Mouse (Mus musculus) granulocyte monocyte progenitor cell, adult 5-6 weeks (primary cell): ENCODE measurements around the gene Tmem185b. TPM values are rescaled to one million over a fixed set of nuclear protein-coding genes. Genes with fewer than 3 reads are reported as not detected.

ENCODE experiments used
- ATAC-seq: replicated peaks from 2 replicates; pipeline ENCODE4 v1.8.0; 2016; ENCODE audit warnings: mild to moderate bottlenecking, moderate TSS enrichment, inconsistent platforms; ENCODE audit not compliant: poor library complexity, severe bottlenecking
- total RNA-seq, 2 experiments: library from RNA; stranded (forward) in 1 of 2; stranded (reverse) in 1 of 2; fragments of 200-712, 200-1000 nt in 1 of 2; fragments of >200 nt in 1 of 2; fragmentation: Nextera tagmentation in 1 of 2; gene quantifications; 2 replicates each; pipeline ENCODE4 v1.2.3; 2014 to 2017

Tmem185b gene
- total RNA-seq, 2 experiments from 2014 or later, result 10.8 to 12.6 TPM

DNA sequence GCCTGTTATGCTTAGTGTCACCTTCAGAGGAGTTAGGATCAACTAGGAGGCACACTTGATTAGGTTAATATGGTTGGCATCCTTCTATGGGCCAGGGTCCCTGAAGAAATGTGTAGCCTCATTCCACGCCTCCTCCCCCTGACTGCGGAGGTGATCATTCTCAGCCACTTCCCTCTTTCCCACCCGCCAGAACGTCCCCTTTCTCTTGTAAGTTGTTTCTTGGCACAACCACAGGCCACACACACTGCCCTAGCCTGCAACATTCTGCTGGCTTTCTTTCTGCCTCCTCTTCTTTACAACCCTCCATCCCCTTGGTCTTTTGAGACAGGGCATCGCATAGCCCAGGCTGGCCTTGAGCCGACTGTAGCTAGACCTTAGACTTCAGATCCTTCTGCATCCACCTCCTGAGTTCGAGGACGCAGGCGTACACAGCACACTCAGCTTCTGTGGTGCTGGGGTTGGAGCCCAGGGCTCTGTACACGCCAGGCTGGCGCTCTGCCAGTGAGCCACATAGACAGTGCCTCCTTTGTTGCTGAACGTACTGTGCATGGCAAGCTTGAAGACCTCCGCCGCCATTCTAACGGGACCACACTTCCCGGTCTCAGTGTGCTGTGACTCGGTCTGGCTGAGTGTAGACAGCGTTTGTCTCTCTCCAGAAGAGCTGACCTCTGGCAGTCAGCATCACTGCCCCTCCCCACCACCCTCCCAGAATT lies 7.3 kb downstream of the Tmem185b start:
- ATAC-seq, result peak; percentile 74

DNA sequence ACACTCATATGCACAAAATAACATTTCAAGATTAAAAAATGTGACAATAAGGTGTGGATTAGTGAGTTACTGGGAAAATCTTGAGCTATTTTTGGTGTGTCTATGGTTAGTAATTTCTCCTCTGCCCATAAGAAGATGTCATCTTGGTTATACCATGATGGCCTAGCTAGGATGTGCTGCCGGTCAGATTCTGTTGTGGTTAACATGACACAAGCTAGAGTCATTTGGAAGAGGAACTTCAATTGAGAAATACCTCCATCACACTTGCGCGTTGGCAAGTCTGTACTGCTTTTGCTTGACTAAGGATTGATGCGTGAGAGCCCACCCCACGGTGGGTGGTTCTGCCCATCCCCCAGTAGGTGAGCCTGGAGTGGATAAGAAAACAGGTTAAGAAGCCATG lies 8.4 kb downstream of the Tmem185b start:
- peak; percentile 86 for ATAC-seq

DNA sequence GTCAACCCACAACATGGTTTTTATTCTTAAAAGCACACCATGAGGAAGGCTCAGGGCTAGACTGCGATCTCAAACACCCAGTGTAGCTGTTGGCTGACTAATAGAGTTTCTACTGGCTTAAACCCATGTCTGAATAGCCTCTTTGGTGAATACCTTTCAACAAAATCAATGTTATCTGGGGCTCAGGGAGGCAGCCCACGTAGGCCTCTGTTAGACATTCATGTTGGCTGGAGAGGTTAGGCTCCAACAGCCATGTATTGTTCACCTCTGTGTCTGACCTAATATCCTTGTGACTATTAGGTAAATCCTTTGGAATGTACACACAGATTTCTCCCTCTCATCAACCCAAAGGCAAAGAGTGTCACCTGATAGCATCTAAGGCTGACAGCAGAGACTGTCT lies 10.2 kb downstream of the Tmem185b start:
- no peak for ATAC-seq

- ATAC-seq, result no peak
Observed at GRCm38 (mm10) chr1:119537651-119538050, 11.7 kb downstream of the Tmem185b start.

DNA sequence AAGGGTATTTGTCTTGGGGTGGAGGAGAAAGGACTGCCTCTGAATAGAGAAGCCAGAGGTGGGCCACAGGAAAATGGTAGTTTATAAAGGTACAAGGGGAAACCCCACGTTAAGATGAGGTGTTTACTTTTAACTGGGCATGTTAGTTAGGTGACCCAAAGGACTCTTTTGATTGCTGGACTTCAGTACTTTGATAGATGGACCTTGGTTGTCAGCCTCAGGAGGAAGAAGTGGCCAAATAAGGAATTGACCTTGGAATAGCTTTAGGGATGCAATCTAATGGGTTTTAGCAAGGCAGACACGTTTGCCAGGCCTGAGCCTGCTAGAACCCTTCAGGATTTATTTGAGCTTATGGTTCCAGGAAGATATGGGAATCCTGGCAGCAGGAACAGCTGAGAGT lies 13.3 kb downstream of the Tmem185b start:
- no peak for ATAC-seq

- no peak for ATAC-seq
Observed at GRCm38 (mm10) chr1:119540836-119541557, 15.0 kb downstream of the Tmem185b start.

DNA sequence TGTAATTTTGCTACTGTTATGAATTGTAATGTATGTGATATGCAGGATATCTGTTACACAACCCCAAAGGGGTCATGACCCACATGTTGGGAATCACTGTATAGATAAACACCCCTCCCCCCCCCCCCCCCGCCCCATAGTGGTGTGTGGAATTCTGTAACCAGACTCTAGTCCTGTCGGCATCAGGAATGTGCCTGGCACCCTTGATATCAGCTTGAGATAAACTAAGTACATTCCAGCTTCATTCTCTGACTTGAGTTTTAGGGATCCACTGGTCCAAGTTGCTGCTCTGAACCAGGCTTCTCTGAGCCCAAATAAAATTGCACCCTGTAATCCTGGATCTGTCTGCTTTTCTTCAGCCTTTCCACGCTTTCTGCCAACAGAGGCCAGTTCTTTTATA lies 15.6 kb downstream of the Tmem185b start:
- no peak for ATAC-seq

GRCm38 (mm10) chr1:119543316-119543715 lies 17.4 kb downstream of the Tmem185b start:
- ATAC-seq, result no peak

GRCm38 (mm10) chr1:119544611-119545155 lies 18.7 kb downstream of the Tmem185b start:
- ATAC-seq, result no peak

DNA sequence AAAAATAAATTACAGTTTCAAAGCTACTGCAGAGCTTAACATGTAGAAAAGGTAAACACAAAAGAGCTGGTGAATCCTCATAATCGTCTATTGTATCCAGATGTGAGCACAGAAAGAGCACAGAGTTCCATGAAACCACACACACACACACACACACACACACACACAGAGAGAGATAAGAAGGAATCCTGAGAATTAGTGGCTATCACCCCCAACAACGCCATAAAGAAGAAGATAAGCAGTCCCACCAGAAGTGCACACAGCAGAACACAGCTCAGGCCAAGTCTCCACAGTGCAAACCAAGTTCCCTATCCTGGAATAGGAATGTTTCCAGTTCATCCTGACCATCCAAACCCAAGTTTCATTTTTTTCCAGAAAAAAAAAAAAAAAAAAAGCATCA lies 19.2 kb downstream of the Tmem185b start:
- ATAC-seq, result no peak

GRCm38 (mm10) chr1:119545671-119546070 lies 19.7 kb downstream of the Tmem185b start:
- ATAC-seq, result no peak

DNA sequence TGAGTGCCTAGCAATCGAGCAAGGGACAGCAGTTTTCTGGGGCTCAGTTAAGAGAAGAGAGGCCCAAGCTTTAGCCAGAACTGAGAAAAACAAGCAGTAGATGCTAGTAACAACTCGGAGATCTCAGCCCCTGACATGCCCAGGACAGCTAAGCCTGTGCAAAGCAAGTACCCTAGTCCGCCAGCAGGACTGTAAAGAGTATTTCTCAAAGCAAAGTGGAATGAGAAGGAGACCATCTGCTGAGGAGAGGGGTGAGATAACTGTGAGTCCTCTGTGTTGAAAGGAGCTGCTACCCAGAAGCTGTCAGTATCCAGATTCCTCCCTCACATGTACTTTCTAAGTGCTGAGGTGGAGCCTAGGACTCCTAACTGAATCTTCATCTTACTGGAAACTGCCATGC lies 20.5 kb downstream of the Tmem185b start:
- no peak for ATAC-seq

DNA sequence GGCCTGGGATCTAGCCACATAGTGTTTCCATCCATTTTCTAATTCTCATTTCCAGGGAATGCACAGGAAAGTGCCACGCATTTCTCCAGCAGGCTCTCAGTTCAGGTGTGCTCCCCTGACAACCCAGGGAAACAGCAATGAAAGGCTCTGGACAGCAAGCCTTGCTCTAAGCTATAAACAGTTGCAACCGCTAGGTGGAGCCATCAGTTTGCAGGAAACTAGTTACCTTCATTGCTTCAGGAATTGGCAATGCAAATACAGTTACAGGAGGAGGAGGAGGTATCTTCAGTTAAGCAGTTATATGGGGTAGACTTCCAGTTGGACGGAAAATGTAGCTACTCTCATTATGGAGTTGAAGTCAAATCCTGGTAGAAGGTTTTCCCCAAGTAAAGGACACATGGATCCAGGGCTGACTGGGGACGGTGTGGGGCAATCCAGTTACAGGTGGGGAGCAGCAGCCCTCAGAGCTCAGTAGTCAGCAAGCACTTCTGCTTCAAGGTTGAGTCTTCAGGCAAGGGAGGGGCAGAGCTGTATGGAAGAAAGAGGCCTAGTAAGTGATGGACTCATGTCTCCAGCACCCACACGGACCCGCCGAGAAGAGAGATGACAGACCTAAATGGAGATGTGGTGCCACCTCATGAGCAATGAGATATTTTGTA lies 22.8 kb downstream of the Tmem185b start:
- peak; percentile 79 for ATAC-seq

GRCm38 (mm10) chr1:119549327-119549689 lies 23.3 kb downstream of the Tmem185b start:
- no peak for ATAC-seq

DNA sequence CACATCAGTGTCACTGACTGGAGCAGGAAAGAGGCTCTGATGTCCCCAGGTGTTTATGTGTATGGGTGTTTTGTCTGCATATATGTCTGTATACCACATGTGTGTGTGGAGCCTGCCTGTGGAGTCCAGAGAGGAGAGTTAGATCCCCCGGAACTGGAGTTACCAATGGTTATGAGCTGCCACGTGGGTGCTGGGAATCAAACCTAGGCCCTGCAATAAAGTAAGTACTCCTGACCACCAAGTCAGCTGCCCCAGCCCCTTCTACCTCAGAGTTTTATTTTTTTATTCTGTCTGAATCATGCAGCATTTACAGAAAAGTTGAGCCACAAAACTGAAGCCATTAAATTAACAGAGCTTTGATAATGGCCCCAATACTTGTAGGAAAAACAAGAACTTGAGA lies 24.1 kb downstream of the Tmem185b start:
- ATAC-seq, result no peak

GRCm38 (mm10) chr1:119551651-119552050 lies 25.7 kb downstream of the Tmem185b start:
- no peak for ATAC-seq

GRCm38 (mm10) chr1:119555651-119556050 lies 29.7 kb downstream of the Tmem185b start:
- ATAC-seq, result no peak

DNA sequence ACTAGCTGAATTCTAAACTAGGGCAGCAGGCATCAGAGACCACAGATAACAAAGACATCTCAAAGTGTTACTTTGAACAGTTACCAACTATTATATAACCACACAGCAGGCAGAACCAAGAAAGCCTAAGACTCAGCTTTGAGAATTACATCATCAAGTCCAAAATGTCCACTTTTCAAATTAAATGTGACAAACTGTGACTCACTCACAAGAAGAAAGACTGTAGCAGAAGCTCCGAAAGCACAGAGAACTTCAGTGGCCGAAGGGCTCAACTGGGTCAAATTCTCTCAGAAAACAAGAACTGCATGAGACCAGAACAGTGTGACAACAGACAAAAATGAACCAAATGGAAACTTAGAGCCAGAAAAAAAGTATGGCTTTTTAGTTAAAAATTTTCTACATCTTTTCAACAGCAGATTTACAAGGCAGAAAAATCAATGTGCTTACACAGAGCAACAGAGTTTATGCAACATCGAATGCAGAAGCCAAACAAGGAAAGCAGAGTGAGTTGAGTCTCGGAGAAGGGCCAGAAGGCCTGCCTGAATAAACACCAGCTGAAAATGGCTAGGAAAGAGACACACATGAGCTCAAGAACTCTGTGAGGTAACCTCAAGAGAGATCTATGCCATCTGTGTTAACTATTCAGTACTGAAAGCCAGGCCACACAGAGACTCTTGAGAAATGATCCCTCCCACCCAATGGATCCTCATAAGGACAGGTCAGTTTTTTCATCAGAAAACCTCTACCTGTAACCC lies 31.9 kb downstream of the Tmem185b start:
- no peak for ATAC-seq

DNA sequence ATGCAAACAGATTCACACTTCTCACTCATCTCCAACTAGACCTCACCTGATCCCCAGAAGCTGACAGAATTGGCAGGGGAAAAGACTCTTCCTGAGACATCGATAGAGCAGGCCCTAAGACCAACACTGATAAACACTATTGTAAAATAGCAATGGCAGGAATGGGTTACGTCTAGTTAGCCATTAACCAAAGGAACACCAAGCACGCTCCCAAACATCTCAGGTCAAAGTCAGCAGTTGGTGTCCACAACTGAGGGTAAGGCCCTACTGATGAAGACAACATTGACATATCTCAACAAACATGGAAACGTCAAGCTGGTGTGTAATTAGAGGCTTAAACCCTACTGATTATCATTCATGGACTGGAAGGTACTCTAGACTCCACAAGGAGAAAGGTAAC lies 39.6 kb downstream of the Tmem185b start:
- no peak for ATAC-seq

- no peak for ATAC-seq
Observed at GRCm38 (mm10) chr1:119570134-119570533, 44.2 kb downstream of the Tmem185b start.
